Mouse (Mus musculus) activated CD4-positive, CD25-positive, alpha-beta regulatory T cell, adult 4 months (primary cell): ENCODE data around the gene Dip2b. TPM values are rescaled to one million over a fixed set of nuclear protein-coding genes. Genes with fewer than 3 reads are reported as not detected.

Experiments
- ATAC-seq: one replicate; pipeline ENCODE4 v1.8.0; 2017
- polyA plus RNA-seq, 2 experiments: library from polyadenylated mRNA; unstranded; fragments of 100-300 nt; shearing (Covaris generic); gene quantifications; one replicate each; pipeline ENCODE4 v1.2.1; 2017

The Dip2b gene
- polyA plus RNA-seq, 2 experiments from 2014 or later = 16.8 to 18.2 TPM

GRCm38 (mm10) chr15:100050940-100051339 lies 12.5 kb downstream of the Dip2b start:
- no peak for ATAC-seq

DNA sequence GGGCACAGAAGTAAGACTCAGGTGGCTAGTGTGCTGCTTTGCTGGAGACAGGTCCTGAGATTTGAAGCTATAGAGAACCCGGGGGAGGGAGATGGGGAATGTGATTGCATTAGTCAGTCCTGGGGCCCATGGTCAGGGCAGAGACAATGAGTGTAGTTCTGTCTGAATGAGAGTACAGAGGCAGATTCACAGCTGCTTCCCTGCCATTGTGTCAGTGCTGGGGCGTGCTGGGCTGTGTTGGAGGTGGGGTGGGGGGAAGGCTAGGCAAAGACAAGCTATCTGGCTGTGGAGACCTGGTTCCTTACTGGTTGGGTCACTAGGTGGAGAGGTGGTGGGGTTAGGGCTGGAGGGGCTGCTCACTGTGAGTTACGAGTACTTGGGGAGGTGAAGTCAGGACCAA lies 14.3 kb downstream of the Dip2b start:
- ATAC-seq = no peak

DNA sequence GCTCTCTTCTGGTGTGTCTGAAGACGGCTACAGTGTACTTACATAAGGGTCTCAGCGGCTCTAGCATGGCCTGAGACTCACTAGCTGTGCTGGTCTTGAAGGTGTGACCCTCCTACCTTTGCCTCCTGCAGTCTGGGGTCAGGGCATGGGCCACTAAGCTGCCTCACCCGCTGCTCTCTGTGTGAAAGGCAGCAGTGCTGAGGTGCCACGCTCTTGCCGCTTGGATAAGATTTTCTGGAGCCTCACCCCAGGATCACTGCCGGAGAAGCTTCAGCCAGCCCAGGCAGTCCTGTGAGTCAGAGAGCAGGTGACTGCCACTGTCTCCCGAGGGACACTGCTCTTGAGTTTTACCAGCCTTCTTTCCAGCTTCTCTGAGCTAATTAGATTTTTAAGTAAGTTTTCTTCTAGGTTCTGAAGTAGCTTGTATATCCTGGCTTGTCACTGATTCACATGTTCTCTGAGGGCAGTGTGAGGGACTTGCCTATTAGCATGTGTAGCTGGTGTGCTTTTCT lies 18.0 kb downstream of the Dip2b start:
- no peak for ATAC-seq

GRCm38 (mm10) chr15:100057698-100058097 lies 19.2 kb downstream of the Dip2b start:
- ATAC-seq = no peak

- peak; percentile 37 for ATAC-seq
Observed at GRCm38 (mm10) chr15:100058143-100058542, 19.7 kb downstream of the Dip2b start.

DNA sequence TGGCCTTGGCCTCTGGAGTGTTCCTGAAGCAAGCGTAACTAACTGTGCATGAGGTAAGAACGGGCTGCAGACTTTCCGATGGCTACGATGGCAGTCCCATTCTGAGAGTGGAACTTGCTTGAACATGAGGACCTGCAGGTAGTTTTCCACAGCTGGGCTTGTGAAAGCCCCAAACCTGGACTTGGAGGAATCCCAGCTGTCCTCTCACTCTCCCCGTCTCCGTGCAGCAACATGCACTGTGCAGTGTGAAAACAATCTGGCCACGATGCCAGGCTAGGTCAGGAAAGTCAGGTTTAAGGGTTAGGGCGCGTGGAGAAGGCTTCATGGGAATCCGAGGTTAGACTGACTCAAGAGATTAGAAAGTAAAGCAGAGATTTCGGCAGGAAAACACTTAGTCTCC lies 20.4 kb downstream of the Dip2b start:
- ATAC-seq = no peak

- ATAC-seq = no peak
Observed at GRCm38 (mm10) chr15:100059626-100060311, 21.3 kb downstream of the Dip2b start.

- peak; percentile 53 for ATAC-seq
Observed at GRCm38 (mm10) chr15:100060513-100061140, 22.2 kb downstream of the Dip2b start.

DNA sequence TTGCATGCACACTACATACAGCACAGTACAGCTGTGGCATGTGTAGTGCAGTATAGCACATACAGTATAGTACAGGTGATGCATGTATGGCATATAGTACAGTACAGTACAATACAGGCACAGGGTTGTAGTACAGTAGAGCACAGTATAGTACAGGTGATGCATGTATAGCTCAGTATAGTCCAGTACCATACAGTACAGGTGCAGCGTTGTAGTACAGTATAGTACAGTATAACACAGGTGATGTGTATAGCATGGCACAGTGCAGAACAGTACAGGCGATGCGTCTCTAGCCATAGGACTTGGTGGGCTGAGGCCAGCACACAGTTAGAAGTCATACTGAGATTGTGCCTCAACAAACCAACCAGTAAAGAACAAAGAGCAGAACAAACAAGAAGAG lies 22.9 kb downstream of the Dip2b start:
- no peak for ATAC-seq

- no peak for ATAC-seq
Observed at GRCm38 (mm10) chr15:100063229-100063773, 24.8 kb downstream of the Dip2b start.

- no peak for ATAC-seq
Observed at GRCm38 (mm10) chr15:100066702-100067101, 28.2 kb downstream of the Dip2b start.

- no peak for ATAC-seq
Observed at GRCm38 (mm10) chr15:100069101-100069500, 30.6 kb downstream of the Dip2b start.

- ATAC-seq = no peak
Observed at GRCm38 (mm10) chr15:100070021-100070420, 31.6 kb downstream of the Dip2b start.

DNA sequence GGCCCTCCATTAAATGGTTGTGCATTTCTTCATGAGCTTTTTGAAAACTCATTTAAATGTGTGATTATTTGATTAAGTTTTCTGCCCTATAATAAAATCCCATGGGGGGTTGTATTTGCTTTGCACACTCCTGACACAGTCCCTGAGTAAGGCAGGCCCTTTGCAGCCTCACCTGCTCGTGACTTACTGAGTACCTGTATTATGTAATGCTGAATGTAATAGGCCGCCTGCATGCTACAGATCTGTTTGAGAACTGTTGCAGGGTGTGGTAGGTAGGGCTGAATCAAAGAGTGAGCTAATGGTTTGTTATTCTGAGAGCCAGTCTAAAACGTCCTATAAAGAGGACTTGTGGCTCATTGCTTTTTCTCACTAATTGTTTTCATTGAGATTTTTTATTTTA lies 33.4 kb downstream of the Dip2b start:
- no peak for ATAC-seq

GRCm38 (mm10) chr15:100073696-100074453 lies 35.4 kb downstream of the Dip2b start:
- no peak for ATAC-seq

GRCm38 (mm10) chr15:100074754-100075153 lies 36.3 kb downstream of the Dip2b start:
- ATAC-seq = no peak

DNA sequence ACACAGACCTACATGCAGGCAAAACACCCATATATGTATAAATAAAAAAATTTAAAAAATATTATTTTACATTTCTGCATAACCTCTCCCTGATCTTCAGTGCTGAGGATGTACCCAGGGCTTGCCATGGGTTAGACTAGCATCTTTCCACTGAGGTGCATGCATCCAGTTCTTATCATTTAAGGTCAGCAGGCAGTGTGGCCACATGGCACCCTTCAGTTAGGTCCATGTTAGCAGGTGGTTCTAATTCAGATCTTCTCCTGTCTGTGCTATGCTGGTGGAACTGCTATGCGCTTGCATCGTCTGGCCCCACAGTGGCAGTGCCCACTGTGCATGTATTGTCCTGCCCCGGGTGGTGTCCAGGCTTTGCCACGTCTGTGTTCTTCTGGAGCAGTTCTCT lies 37.9 kb downstream of the Dip2b start:
- no peak for ATAC-seq

DNA sequence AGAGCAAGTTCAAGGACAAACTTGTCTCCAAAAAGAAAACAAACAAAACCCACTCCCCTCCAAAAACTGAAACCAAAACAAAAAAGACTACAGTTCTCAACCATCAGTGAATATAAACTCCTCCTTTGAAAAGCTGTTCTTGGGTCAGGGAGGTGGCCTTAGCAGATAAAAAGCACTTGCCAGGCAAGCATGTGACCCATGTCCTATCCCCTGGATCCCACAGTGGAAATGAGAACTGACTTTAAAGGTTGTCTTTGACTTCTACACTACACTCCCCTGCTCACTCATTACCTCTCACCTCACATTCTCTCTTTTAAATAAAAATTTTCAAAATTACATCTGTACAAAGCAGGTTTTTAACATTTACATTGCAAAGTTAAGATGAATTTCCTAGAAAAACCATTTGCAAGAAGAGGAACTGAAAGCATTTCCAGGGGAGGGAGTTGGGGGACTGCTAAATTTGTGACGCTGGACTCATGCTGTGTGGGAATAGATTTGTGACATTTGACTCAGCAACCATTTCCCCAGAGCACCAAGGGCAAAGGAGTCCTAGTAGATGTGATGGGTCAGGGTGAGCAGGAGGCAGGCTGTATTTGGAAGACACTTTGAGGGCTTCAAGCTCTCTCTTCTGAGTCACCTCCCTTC lies 42.5 kb downstream of the Dip2b start:
- ATAC-seq = no peak

DNA sequence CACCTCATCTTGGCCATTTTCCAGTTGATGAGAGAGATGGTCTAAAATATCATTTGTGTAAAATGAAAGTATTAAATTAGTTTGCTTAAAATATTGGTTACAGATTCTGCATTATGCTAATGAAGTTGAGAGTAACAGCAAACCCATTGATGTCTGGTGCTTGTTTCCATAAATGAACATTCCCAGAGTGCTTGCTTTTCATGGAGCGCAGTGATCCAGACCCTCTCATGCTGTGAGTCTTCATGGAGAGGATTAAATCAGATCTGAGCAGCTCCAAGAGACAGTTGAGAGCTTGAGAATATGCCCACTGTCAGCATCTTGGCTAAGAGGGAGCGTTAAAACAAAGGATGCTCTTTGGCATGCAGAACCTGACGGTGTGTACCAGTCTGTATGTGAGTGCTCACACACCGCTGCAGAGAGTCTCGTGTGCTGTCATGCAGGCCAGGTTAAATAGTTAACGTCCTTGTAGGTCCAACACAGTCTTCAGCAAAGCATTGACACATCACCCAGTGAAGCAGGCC lies 43.1 kb downstream of the Dip2b start:
- ATAC-seq = no peak

DNA sequence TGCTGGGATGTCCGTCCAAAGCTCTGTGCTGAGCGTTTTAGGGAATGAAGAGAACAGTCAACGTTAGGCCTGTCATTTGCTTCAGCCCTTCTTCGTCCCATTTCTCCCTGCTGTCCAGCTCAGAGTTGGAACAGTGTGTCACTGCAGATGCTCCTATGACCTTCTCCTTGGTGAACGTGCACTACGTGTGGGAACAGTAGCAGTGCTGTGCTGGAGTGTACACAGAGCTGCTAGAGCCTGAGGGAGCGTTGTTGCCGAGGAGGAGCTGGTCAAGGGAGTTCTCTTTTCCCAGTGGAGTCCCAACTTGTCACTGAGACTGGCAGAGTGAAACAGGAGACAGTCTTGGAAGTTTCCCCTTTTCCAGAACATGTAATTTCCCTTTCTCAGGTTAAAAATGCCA lies 43.6 kb downstream of the Dip2b start:
- ATAC-seq = no peak

DNA sequence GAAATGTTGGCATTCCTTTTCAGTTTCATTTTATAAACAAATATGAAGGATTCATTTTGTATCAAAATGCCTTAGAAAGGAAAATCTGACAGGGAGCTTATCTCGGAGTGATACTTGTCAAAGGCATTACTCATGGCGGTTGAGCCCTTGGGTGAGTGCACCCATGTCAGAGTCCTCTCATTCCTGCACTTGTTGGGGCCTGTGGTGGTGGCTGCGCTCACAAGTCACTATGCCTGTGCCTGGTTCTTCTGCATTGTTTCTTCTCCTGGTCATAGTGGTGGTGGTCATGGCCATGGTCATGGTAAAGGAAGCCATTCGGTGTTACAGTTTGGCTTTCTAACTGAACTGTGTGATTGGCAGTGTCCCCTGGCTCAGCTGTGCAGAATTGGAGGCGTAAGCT lies 44.3 kb downstream of the Dip2b start:
- ATAC-seq = no peak

DNA sequence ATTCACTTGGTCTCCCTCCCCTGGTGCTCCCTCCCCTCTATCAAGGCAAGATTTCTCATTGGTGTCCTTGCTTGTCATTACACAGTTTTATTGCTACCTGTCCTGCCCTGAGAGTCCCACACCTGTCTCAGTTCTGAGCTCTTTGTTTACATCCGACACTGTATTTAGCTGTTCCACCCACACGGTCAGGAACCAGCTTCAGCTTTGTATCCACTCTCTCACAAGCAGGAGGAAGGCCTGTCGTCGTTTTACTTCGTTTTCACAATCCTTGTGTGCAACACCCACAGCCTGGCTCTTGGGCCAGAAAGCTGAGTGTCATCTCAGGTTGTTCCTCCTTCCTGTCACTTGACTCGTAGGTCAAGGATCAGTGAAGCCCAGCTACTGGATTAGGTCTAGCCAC lies 45.4 kb downstream of the Dip2b start:
- no peak for ATAC-seq

- no peak for ATAC-seq
Observed at GRCm38 (mm10) chr15:100084882-100085281, 46.4 kb downstream of the Dip2b start.
